Mouse (Mus musculus) urinary bladder, adult 18-20 months (tissue): ENCODE measurements around the gene Zbp1.

Experiments used
- DNase-seq, 2 experiments: peaks; one replicate each; pipeline ENCODE4 v3.0.0; 2022; ENCODE audit warnings: low spot score in 2 of 2, mixed read lengths in 2 of 2

Gene Zbp1

DNA sequence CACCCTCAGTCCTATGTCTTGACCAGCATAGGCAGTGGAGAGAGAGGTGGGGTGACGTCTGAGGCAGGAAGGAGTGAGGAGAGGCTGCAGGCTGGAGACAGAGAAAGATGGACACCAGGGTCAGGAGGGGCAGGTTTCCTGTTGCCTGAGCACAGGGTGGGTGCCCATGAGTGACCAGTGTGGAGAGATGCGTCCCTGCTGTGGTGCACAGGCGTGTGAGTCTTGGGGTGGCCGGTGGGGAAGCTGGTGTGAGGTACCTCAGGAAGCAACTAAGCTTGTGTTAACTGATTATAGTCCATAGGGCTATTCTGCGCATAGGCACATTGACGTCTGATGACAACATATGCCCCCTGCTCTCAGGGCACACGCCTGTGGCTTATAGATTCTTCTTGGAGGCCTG lies 39.7 kb downstream of the Zbp1 start:
- DNase-seq = no peak

DNA sequence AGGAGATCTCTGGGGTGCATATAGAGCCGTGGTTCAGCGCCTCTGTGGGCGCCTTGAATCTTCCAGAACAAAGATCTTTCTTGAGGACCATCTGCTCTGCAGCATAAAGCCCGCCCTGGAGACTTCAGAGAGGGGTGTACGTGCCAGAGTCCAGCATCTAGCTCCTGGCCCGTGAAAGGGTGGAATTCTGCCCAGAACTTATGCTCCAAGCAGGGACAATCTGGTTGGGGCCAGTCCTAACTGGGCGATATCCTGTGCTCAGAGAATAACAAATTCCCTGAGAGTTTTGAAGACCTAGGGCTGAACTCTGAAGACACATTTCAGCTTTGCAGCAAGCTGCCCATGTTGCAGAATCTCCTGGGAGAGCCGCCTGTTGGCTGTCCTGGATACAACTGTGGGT lies 40.8 kb downstream of the Zbp1 start:
- no peak for DNase-seq

DNA sequence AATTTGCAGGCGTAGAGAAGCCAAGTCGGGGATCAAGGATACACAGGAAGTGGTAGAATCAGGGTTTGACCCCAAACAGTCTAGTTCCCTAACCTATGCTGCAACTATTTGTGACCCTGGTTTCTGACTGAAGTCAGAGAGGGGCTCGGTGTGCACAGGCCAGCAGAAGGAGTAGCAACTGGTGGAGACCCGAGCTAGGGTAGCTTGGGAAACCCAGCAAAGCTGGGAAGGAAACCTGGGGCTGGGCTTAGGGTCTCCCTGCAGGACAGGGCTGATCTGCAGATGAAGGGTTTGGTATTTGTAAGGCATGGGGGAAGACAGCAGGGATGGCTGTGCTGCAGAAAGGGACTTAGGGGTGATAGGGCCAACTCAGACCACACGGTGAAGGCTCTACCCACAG lies 41.2 kb downstream of the Zbp1 start:
- no peak for DNase-seq

DNA sequence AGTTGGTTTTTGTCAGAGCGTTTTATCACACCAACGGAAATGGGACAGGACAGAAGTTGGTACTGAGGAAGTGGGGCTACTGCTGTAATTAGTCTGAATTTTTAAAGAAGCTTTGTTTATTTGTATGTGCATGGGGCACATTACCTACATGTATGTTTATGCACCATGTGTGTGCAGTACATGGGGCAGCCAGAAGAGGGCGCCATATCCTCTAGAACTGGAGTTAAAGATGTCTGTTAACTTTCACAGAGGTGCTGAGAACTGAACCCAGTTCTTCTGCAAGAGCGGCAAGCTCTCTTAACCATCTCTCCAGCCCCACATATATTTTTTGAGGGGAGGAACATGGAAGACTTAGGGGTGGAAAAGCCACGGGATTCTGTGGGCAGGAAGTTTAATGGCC lies 43.0 kb downstream of the Zbp1 start:
- no peak for DNase-seq

DNA sequence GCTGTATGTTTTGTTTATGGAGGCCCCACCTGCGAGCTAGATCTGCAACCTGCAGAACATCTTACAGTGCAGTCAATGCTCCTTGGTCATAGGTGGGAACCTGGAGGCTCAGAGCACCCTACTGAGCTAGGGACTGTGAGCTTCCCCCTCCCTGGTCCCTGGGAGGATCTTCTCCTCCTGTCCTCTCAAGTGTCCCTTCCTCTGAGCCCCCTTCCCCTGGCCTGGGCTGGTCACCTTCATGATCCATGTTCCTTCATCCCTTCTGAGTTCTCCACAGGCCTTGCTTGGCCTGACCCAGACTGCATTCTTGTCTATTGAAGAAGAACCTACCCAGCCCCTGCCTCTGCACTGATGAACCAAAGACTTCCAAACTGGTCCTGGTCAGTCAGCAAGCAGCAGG lies 44.2 kb downstream of the Zbp1 start:
- DNase-seq = no peak

DNA sequence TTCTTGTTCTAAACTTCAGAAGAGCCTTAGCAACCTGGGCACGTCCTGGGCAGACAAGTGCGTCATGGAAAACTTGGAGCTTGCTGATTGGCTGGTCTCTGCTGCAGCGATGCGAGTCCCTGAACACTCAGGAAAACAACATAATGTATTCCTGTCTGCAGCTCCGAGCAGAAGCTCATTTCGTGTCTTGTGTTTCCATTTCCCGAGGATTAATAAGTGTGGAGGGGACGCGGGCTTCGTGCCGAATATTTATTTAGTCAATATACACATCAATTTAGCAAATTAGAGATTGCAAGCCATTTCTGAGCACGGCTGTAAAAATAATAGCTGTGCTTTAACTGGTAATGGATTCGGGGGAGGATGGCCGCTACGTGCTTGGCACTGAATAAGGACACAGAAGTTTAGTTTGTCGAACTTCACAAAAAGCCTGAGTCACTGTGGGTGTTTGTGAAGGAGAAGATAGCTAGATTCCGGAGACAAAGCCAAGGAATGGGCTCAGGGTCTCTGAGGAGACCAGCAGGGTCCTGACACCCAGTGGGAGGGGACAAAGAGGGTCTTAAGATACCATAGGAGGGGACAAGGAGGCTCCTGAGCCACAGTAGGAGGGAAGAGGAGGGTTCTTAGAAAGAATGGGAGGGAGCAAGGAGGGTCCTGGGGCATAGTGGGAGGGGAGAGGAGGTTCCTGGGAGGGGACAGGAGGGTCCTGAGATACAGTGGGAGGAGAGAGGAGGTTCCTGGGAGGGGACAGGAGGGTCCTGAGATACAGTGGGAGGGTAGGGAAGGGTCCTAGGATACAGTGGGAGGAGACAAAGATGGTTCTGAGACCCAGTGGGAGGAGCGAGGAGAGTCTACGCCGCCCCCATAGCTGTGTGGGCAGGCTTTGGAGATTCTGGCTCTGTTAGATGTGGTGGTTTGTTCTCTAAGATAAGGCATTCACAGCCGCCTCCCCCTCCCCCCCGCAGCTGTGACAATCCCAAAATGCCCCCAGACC lies 44.9 kb downstream of the Zbp1 start:
- no peak for DNase-seq

DNA sequence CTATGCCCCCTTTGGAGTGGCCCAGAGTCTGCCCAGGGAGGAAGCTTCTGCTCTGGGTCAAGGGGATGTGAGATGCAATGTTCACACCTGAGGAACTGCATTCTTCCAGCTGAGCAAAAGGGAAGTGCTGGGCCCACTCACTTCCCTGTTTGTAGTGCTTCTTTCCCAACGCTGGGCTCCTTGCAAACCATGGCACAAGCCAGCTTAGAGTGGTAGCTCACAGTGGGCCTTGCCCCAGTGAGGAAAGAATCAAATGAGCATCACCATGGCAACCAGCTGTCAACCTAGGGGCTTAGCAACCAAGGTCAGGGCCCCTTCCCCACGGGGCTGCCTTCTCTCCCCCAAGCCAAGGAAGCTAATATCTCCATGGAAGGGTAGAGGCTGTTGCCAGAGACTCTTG lies 45.7 kb downstream of the Zbp1 start:
- DNase-seq = no peak

DNA sequence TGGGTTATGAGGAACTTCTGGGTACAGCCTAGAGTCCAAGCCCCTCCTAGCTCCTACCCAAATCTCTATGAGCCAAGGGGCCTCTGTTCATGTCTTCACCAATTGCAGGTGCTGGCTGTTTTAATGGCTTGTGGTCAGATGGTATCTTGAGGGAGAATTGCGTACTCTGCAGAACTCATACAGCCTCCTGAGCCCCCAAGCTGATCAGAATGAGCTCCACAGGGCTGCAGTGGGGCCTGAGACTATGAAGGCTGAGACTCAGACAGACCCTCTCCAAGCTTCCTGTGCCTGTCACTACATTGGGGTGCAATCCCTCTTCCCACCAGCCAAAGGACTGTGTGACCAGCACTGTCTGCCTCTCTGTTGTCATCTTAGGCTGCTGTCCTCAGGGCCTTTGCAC lies 46.3 kb downstream of the Zbp1 start:
- DNase-seq = no peak

DNA sequence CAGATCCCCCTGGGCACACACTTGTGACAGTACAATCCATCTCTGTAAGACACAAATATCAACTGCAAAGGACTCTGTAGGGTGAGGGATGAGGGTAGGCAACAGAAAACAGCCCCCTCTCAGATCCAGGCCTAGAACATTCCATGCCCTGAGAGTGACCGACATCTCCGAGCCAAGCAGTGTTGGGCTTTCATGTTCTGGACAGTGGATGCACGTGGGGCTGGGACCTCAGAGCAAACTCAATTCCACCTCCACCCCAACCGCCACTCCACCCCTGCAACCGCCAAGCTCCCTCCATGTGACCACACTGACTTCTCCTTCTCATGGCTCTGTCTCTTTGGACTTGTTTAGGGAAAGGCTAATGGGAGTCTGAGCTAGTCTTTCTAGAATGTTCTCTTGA lies 46.8 kb downstream of the Zbp1 start:
- DNase-seq = no peak

DNA sequence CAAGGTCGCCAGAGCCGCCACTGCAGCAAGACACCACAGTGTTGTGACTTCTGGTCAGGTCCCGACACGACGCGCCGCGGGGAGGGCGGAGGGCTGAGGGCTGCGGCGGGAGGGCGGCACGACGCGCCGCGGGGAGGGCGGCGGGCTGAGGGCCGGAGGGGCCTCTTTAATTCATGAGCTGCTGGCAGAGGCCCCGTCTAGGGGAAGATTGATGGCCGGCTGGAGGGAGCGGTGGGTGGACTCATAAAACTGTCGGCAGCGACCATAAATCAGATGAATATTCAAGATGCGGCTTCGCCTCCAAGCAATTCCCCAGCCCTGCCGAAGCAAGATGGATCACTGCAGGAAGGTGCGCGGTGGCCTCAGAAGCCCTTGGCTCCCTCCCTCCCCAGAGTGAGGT lies 47.3 kb downstream of the Zbp1 start:
- DNase-seq = peak; percentile 69 to 77

DNA sequence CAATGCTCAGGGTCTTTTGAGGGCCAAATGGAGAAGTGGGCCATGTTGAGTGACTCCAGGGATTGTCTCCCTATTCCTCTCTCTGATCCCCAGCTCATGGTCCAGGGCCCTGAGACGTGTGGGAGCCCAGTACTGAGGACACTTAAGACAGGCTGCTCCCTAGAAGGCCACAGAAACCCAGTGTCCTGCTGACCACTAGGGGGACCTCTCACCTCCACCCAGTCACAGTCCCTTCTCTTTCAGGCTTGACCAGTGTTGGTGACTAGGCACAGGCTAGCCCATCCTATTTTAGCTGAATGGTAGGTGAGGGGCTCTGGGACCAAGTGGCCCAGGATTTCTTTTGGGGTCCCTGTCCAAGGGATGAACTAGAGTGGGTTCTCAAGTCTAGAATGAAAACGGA lies 48.0 kb downstream of the Zbp1 start:
- DNase-seq = no peak

DNA sequence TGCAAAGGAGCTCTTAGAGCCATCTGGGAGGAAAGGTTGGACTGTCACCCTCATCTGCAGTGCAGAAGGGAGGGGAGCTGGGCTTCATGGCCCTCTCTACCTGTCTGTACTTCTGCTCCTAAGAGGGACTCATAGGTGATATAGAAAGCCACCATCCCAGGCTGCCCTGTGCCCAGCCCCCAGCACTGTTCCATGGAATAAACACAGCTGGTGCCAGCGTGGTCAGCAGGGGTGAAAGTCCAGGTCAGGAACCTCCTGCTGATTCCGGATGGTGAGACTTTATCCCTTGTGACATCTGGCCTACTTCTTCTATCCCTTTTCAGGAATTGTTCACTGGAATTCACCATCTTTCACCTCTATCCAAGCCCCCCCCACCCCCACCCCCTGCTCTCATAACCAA lies 48.6 kb downstream of the Zbp1 start:
- DNase-seq = no peak

DNA sequence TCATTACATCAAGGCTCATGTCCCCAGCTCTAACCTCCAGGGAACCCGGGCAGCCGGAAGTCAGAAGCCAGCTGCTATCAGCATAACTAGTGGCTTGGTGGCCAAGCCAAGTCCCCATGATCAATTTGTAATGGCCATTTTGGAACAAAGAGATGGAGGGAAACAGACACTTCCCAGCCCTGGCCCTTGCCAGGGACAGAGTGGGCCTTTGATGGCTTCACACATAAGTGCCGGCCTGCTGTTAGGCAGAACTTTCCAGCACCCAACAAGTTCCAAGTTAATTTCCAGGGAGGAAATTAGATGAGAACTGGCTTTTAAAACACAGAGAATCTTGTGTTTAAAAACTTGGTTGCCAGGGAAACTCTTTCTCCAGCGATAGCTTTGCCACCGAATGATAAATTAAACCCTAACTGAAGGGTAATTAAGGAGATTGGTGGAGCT lies 50.3 kb downstream of the Zbp1 start:
- DNase-seq = no peak

DNA sequence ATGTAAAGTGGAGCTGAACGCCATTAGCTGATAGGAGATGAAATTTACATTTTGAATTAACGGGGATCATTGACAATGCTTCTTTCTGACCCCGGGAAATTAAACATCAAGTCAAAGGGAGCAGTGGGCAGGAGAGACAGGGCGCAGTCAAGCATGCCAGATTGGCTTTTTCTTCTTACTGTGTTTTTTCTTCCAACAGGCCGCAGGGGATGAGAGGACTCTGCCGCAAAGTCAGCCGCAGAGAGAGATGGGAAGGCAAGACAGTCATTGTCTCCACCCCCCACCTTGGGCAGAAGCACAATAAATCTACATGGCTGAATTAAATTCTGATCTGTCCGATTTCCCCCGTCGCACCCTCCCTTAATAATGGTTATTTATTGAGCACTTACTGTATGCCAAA lies 53.4 kb downstream of the Zbp1 start:
- DNase-seq = no peak

DNA sequence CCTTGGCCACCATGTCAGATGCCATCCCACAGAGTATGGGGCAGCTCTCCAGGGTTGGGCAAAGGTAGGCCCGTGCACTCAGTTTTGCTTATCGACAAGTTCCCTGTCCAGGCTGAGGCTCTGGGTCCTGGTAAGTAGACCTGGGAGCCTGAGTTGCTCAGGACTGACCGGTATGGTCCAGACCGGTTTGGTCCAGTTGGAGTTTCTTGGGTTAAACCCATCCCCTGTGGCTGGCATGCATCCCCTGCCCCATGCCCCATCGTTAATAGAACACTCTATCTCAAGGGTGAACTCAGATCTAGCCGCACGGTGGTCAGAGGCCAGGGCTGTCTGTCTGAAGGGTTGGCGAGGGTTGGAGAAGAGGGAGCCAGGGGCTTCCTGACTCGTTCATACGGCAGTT lies 53.8 kb downstream of the Zbp1 start:
- DNase-seq = no peak

DNA sequence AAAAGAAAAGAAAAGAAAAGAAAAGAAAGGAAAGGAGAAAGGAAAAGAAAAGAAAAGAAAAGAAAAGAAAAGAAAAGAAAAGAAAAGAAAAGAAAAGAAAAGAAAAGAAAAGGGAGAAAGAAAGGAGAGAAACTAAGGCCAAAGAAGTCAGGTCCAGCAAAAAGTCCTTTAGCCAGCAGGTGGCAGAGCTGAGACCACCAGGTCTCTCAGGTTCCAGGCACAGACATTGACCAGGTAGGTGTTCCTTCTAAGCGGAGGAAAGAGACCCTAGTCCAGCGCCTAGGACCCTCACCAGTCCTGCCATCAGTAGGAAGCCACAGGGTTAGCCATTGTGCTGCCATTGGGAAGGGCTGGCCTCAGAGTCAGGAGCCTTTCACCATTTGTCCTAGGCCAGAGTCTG lies 54.4 kb downstream of the Zbp1 start:
- DNase-seq = peak in 1 of 2 experiments; percentile 38

DNA sequence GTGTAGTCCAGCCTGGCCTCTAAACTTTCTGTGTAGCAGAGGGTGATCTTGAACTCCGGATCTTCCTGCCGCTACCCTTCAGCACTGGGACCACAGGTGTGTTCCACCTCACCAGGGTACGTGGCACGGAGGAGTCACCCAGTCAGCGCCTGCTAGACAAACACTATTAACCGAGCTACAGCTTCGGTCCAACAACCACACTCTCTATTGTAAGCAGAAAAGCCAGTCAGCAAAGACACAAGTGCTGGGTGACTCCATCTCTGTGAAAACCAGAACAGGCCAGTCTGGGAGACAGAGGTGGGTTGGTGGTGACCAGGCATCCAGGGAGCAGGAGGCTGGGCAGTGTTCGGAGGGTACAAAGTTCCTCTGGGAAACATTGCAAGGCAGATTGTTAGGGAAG lies 55.3 kb downstream of the Zbp1 start:
- DNase-seq = no peak

DNA sequence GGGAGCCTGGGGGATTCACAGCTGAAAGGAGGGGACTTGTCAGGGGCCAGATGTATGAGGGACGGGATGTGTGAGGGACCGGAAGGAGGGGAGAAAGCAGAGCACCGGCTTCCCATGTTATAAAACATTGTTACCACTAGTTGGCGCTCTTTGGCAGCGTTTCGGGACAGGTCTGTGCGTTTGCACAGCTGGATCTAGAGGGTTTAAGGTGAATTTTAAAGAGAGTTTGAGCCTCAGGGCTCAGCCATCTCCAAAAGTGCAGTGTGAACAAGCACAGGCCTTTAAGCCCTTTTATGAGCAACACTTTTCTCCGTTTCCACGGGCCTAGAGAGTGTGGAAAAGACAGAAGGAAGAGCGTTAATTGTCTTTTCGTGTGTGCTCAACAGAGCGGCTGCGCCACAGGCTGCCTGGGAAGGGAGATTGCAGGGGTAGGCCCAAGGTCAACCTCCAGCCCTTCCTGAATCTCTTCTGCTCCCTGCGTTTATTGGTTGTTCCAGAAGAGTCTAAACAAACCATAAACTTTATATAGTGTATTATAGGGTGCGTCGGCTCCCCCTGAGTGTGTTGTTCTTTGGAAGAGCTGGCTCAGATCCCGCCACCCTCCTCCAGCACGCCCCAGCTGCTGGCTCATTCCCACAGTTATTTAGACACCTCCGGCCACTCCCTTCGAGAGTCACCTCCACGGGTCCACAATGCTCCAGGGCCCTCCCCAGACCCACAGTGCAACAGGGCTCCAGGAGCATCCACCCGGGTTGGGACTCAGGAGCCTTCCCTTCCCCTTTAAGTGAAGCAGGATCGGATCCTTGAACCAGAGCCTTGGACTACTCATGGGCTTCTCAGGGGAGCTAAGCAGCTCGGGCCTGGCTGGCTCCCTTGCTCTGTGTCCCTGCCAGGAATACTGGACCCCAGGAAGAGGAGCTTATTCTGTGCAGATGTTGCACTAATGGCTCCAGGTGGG lies 59.1 kb downstream of the Zbp1 start:
- peak; percentile 32 to 41 for DNase-seq

DNA sequence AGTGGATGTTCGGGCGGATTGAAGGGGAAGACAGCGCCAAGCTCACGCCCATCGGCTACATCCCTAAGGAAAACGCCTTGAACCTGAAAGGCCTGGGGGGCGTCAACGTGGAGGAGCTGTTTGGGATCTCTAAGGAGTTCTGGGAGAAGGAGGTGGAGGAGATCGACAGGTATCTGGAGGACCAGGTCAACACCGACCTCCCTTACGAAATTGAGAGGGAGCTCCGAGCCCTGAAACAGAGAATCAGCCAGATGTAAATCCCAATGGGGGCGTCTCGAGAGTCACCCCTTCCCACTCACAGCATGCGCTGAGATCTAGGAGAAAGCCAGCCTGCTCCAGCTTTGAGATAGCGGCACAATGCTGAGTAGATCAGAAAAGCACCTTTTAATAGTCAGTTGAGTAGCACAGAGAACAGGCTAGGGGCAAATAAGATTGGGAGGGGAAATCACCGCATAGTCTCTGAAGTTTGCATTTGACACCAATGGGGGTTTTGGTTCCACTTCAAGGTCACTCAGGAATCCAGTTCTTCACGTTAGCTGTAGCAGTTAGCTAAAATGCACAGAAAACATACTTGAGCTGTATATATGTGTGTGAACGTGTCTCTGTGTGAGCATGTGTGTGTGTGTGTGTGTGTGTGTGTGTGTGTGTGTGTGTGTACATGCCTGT lies 60.2 kb downstream of the Zbp1 start:
- no peak for DNase-seq

DNA sequence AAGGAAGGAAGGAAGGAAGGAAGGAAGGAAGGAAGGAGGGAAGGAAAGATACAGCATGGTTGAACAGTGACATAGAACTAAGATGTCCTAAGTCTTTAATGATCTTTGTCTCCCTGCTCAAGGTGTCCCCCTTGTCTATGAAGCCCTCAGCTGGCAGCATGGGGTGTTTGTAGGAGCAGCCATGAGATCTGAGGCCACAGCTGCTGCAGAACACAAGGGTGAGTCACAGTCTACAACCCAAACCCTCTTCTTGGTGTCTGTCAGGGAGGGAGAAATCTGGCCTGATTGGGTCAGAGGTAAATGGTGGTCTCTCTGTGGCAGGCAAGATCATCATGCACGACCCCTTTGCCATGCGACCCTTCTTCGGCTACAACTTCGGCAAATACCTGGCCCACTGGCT lies 60.9 kb downstream of the Zbp1 start:
- DNase-seq = no peak

DNA sequence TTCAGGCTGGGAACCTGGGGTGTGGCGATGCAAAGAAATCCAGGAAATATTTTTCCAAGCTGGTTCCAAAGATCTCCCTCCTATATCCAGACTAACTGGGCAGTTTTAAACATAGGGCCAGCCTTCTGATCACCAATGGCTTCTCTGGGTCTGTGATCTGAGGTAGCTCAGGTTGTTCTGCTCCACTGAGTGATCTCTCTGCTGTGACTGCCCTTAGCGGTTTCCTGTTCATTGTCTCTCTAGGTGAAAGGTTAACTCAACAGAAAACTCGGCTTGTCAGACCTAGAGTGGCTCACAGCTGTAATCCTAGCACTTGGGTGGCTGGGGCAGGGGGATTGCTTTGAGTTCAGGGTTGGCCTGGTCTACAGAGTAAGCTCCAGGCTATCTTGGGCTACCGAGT lies 61.3 kb downstream of the Zbp1 start:
- DNase-seq = no peak

DNA sequence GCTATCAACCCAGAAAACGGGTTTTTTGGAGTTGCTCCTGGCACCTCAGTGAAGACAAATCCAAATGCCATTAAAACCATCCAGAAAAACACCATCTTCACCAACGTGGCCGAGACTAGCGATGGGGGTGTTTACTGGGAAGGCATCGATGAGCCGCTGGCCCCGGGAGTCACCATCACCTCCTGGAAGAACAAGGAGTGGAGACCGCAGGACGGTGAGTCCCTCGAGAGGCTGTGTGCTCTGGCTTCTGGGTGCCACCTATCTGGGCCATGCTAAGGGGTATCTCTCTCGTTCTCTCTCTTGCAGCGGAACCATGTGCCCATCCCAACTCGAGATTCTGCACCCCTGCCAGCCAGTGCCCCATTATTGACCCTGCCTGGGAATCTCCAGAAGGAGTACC lies 61.8 kb downstream of the Zbp1 start:
- no peak for DNase-seq
